Mouse (Mus musculus) liver, embryonic 14.5 days (tissue): ENCODE measurements around the gene Spink2. TPM values are rescaled to one million over a fixed set of nuclear protein-coding genes. Genes with fewer than 3 reads are reported as not detected.

Experiments
- ATAC-seq: fragments of 200-750 bp; cut with Nextera tagmentation; 2 replicates; pipeline ENCODE4 v1.8.0; 2017; ENCODE audit warnings: moderate number of reproducible peaks, mild to moderate bottlenecking, moderate library complexity; ENCODE audit not compliant: insufficient read depth
- DNase-seq, 3 experiments: peaks; one replicate each; pipeline ENCODE4 v3.0.0-alpha.2; 2012 to 2013; ENCODE audit warnings: low read depth in 3 of 3, low spot score in 3 of 3
- H3K27ac ChIP-seq: fragments of 300-500 bp; sonication (generic); 2 replicates; pipeline ENCODE4 v1.5.1; 2014; ENCODE audit warnings: moderate library complexity, mild to moderate bottlenecking, control low read depth, inconsistent platforms
- H3K27me3 ChIP-seq: fragments of 300-500 bp; sonication (generic); 2 replicates; pipeline ENCODE4 v1.6.1; 2014; ENCODE audit warnings: mild to moderate bottlenecking, low read length, moderate library complexity; ENCODE audit not compliant: control insufficient read depth, insufficient read depth
- H3K36me3 ChIP-seq: fragments of 300-500 bp; sonication (generic); replicated peaks from 2 replicates; pipeline ENCODE4 v1.6.1; 2014; ENCODE audit warnings: low read depth; ENCODE audit not compliant: control insufficient read depth, insufficient read depth
- H3K4me1 ChIP-seq, 2 experiments: fragments of 200-500 bp in 1 of 2; fragments of 300-500 bp in 1 of 2; sonication (generic) in 1 of 2; replicated peaks; 2 replicates each; pipeline ENCODE4 v1.6.1; 2012 to 2014; ENCODE audit warnings: antibody characterized with exemption in 1 of 2, inconsistent platforms in 1 of 2, low read length in 1 of 2; ENCODE audit not compliant: control insufficient read depth in 2 of 2, insufficient read depth in 2 of 2
- H3K4me2 ChIP-seq: fragments of 300-500 bp; sonication (generic); 2 replicates; pipeline ENCODE4 v1.6.1; 2014; ENCODE audit warnings: low read depth, mild to moderate bottlenecking, control low read depth, moderate library complexity
- H3K4me3 ChIP-seq, 2 experiments: fragments of 200-500 bp in 1 of 2; fragments of 300-500 bp in 1 of 2; sonication (generic) in 1 of 2; 2 replicates each; pipeline ENCODE4 v1.5.1; 2012 to 2014; ENCODE audit warnings: low read depth in 2 of 2, low read length in 2 of 2, mild to moderate bottlenecking in 2 of 2, control low read depth in 1 of 2, inconsistent platforms in 1 of 2, moderate library complexity in 1 of 2; ENCODE audit not compliant: insufficient read depth in 1 of 2
- H3K9ac ChIP-seq: fragments of 300-500 bp; sonication (generic); replicated peaks from 2 replicates; pipeline ENCODE4 v1.6.1; 2014; ENCODE audit warnings: mild to moderate bottlenecking, control low read depth, moderate library complexity
- H3K9me3 ChIP-seq: fragments of 300-500 bp; sonication (generic); 2 replicates; pipeline ENCODE4 v1.6.1; 2016; ENCODE audit warnings: low read length, mixed read lengths; ENCODE audit not compliant: control insufficient read depth
- CTCF ChIP-seq: IDR thresholded peaks from 2 replicates; pipeline ENCODE4 v1.5.1; 2016; ENCODE audit warnings: antibody characterized with exemption, low read depth, control low read depth
- EP300 ChIP-seq: IDR thresholded peaks from 2 replicates; pipeline ENCODE4 v1.6.1; 2016; ENCODE audit warnings: antibody characterized with exemption, low read depth
- WGBS: fragments of 180-500 bp; shearing (Covaris S2); extraction: QIAGEN DNeasy Blood & Tissue Kit; methylation state at CpG from one replicate; pipeline ENCODE4 v1.1.7; 2014; ENCODE audit not compliant: insufficient replicate concordance; 5-methylcytosine and 5-hydroxymethylcytosine counted together
- polyA plus RNA-seq, 2 experiments: library from polyadenylated mRNA; depleted of rRNA in 1 of 2; stranded (reverse) in 1 of 2; unstranded in 1 of 2; fragments of >200 nt; fragmentation: Nextera tagmentation in 1 of 2; extraction: Ambion mirVana in 1 of 2; gene quantifications; 2 replicates each; pipeline versions ENCODE4 v1.2.1 to v1.2.3; 2012 to 2014

Spink2 gene
- polyA plus RNA-seq, 2 experiments = 0.07 TPM; not detected in 1

GRCm38 (mm10) chr5:77202238-77202637 lies 9.0 kb downstream of the Spink2 start:
- ATAC-seq (no peak), DNase-seq (no peak)
- Histone ChIP-seq H3K4me3 (no peak overlapping the region), H3K36me3 (no peaks in the 10 kb centered on the region), H3K27me3 (no peaks in the 10 kb centered on the region), H3K4me2 (no peak overlapping the region), H3K9me3 (no peaks in the 10 kb centered on the region), H3K9ac (no peak overlapping the region), H3K4me1 (no peaks in the 10 kb centered on the region; a peak in 1 of 4 replicates), H3K27ac (no peak overlapping the region)
- no peak for TF ChIP-seq EP300
- no peak for TF ChIP-seq CTCF

- Histone ChIP-seq H3K4me3 (no peak overlapping the region), H3K9me3 (no peaks in the 10 kb centered on the region), H3K27me3 (no peaks in the 10 kb centered on the region), H3K4me1 (no peaks in the 10 kb centered on the region; a peak in 1 of 4 replicates), H3K36me3 (no peaks in the 10 kb centered on the region), H3K4me2 (no peak overlapping the region), H3K27ac (no peak overlapping the region), H3K9ac (no peak overlapping the region)
- ATAC-seq (no peak), DNase-seq (no peak)
- no peak for TF ChIP-seq CTCF
- no peak for TF ChIP-seq EP300
- WGBS = 15% methylated on average over 4 of the region's 4 CpGs
These were observed 10.6 kb downstream of the Spink2 start for GRCm38 (mm10) chr5:77200695-77201094.

GRCm38 (mm10) chr5:77193951-77194350 lies 17.3 kb downstream of the Spink2 start:
- Histone ChIP-seq H3K27ac (no peak overlapping the region), H3K27me3 (no peaks in the 10 kb centered on the region), H3K36me3 (no peaks in the 10 kb centered on the region), H3K4me3 (no peak overlapping the region), H3K4me2 (no peak overlapping the region), H3K4me1 (no peaks in the 10 kb centered on the region), H3K9me3 (no peaks in the 10 kb centered on the region), H3K9ac (no peak overlapping the region)
- WGBS = 24% methylated on average over 3 of the region's 3 CpGs
- DNase-seq (peak; percentile 40 to 52 (median 44)), ATAC-seq (no peak)
- peak; percentile 75 for TF ChIP-seq CTCF
- no peak for TF ChIP-seq EP300

GRCm38 (mm10) chr5:77193266-77193665 lies 18.0 kb downstream of the Spink2 start:
- Histone ChIP-seq H3K27me3 (no peaks in the 10 kb centered on the region), H3K4me1 (no peaks in the 10 kb centered on the region), H3K9ac (no peak overlapping the region), H3K9me3 (no peaks in the 10 kb centered on the region), H3K36me3 (no peaks in the 10 kb centered on the region), H3K27ac (no peak overlapping the region), H3K4me3 (no peak overlapping the region), H3K4me2 (no peak overlapping the region)
- ATAC-seq = no peak
- 19% methylated on average over 4 of the region's 4 CpGs for WGBS
- DNase-seq = no peak
- no peak for TF ChIP-seq CTCF
- no peak for TF ChIP-seq EP300

- no peak for ATAC-seq
- Histone ChIP-seq H3K9ac (no peak overlapping the region), H3K4me2 (no peak overlapping the region), H3K27me3 (no peaks in the 10 kb centered on the region), H3K9me3 (no peaks in the 10 kb centered on the region), H3K4me1 (no peaks in the 10 kb centered on the region), H3K4me3 (no peak overlapping the region), H3K36me3 (no peaks in the 10 kb centered on the region), H3K27ac (no peak overlapping the region)
- 42% methylated on average over 1 of the region's 1 CpGs for WGBS
- no peak for TF ChIP-seq CTCF
- no peak for TF ChIP-seq EP300
- DNase-seq = no peak
These were observed 19.6 kb downstream of the Spink2 start for GRCm38 (mm10) chr5:77191631-77192030.
